Mouse (Mus musculus) brain, embryonic 14.5 days (tissue): ENCODE results near the gene Zmiz1.

Source experiments
- CTCF ChIP-seq: fragments of 200-500 bp; IDR thresholded peaks from 2 replicates; pipeline ENCODE4 v1.5.1; 2012; ENCODE audit warnings: inconsistent platforms, mild to moderate bottlenecking, moderate library complexity, borderline replicate concordance; ENCODE audit not compliant: insufficient read depth, insufficient read length; ENCODE audit errors: extremely low read depth
- POLR2A ChIP-seq: fragments of 200-500 bp; IDR thresholded peaks from 2 replicates; pipeline ENCODE4 v1.6.1; 2012; ENCODE audit warnings: mild to moderate bottlenecking, inconsistent platforms, borderline replicate concordance; ENCODE audit not compliant: poor library complexity, insufficient read depth, insufficient read length, severe bottlenecking; ENCODE audit errors: extremely low read depth

- TF ChIP-seq CTCF = no peak
- no peak for TF ChIP-seq POLR2A
Measured at GRCm38 (mm10) chr14:25525729-25526128, 66.7 kb downstream of the Zmiz1 start.
